9 mouse cellular contexts compared by ENCODE assay signal in the genomic region with DNA sequence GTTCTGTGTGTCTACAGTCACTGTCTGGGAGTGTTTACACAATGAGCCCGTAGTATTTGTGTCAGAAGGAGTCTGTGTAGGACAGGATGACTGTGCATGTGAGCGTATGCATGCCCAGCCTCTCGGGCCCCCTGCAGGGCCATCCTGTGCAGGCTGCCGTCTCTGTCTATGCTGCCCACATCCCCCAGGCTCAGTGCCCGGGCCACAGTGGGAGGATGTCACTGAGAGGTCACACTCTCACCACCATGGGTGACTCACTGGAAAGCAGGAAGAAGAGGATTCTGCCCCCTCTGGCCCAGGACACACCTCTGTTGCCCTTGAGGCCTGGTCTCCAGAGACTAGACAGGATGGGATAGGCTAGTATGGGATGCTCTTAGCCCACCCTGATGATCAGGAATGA. TPM values are rescaled to one million over a fixed set of nuclear protein-coding genes. Genes with fewer than 3 reads are reported as not detected.
DNase-seq lines count a peak whose midpoint lies in the region; ATAC-seq lines count a peak whose summit lies in the region.
"Had no signal": no experiment of that assay in that cellular context is flagged by ENCODE, and none has a peak within 500 bp of the region (broad histone marks: within the 10 kb centered on the region; RNA-seq: fewer than 3 reads in every experiment).

No protein-coding gene starts in this region.

- ATAC-seq in heart, embryonic 12.5 days (ENCODE audit: insufficient number of reproducible peaks, low FRiP score) = no peak
- ATAC-seq in heart, embryonic 15.5 days (replicated peaks; ENCODE audit: insufficient number of reproducible peaks, insufficient read depth, low FRiP score, low read depth) = no peak

- peaks cover 66% of the 10 kb centered on the region for H3K27me3 ChIP-seq in heart, embryonic 12.5 days (replicated peaks)
- H3K27me3 ChIP-seq in heart, embryonic 15.5 days = peaks cover 34% of the 10 kb centered on the region
- H3K27me3 ChIP-seq in forebrain, embryonic 10.5 days (ENCODE audit: poor library complexity, severe bottlenecking) = peaks cover 100% of the 10 kb centered on the region

- no peak overlapping the region for H3K27ac ChIP-seq in heart, embryonic 12.5 days (ENCODE audit: poor library complexity, severe bottlenecking)
- no peak overlapping the region for H3K27ac ChIP-seq in heart, embryonic 15.5 days
- H3K27ac ChIP-seq in forebrain, embryonic 10.5 days = no peak overlapping the region

- DNase-seq in heart, postnatal 36 days = no peak
- DNase-seq in adrenal gland, adult 8-10 months = peak; percentile 57
- DNase-seq in lung, postnatal 10 days = peak; percentile 70
- no peak for DNase-seq in thymus, postnatal 10 days (ENCODE audit: low spot score in 2 of 2)
- DNase-seq in forebrain, embryonic 10.5 days (ENCODE audit: extremely low spot score, low spot score) = no peak
- DNase-seq in retina, embryonic 14.5 days (ENCODE audit: low spot score) = no peak
- DNase-seq: gastrocnemius, postnatal 25 days had no signal

- H3K36me3 ChIP-seq in heart, embryonic 12.5 days = peaks cover 4% of the 10 kb centered on the region; the same call in 1 of the 2 replicates
- no peaks in the 10 kb centered on the region for H3K36me3 ChIP-seq in heart, embryonic 15.5 days
- no peaks in the 10 kb centered on the region for H3K36me3 ChIP-seq in forebrain, embryonic 10.5 days (replicated peaks)

- intact Hi-C loops in heart, postnatal 36 days (cut with DNase I) = no loop called here

- peak overlapping the region; percentile 95 for H3K4me2 ChIP-seq in heart, embryonic 12.5 days
- peak overlapping the region; percentile 96 for H3K4me2 ChIP-seq in heart, embryonic 15.5 days

- H3K9ac ChIP-seq in heart, embryonic 12.5 days = peak overlapping the region; percentile 95; the same call in 1 of the 2 replicates
- H3K9ac ChIP-seq in heart, embryonic 15.5 days = 0 out of 2 replicates have a peak overlapping the region, but pooled peaks have one; percentile 37

- peak overlapping the region; percentile 80; the same call in 1 of the 2 replicates for H3K4me3 ChIP-seq in heart, embryonic 12.5 days
- peak overlapping the region; percentile 68 for H3K4me3 ChIP-seq in heart, embryonic 15.5 days
- H3K4me3 ChIP-seq in forebrain, embryonic 10.5 days = no peak overlapping the region

- 55% methylated on average over 5 of the region's 5 CpGs for WGBS in heart, embryonic 12.5 days
- WGBS in heart, embryonic 15.5 days = 55% methylated on average over 5 of the region's 5 CpGs
- 70% methylated on average over 5 of the region's 5 CpGs for WGBS in forebrain, embryonic 10.5 days

- H3K4me1 ChIP-seq in heart, embryonic 12.5 days (replicated peaks) = peaks cover 50% of the 10 kb centered on the region
- peaks cover 70% of the 10 kb centered on the region for H3K4me1 ChIP-seq in heart, embryonic 15.5 days (replicated peaks)
- H3K4me1 ChIP-seq in forebrain, embryonic 10.5 days = peaks cover 67% of the 10 kb centered on the region

- H3K9me3 ChIP-seq in heart, embryonic 12.5 days (replicated peaks) = no peaks in the 10 kb centered on the region
- no peaks in the 10 kb centered on the region for H3K9me3 ChIP-seq in heart, embryonic 15.5 days (replicated peaks)
- no peaks in the 10 kb centered on the region for H3K9me3 ChIP-seq in forebrain, embryonic 10.5 days

RNA-seq across cellular contexts. Expression of a gene that starts 2.9 kb away (rescaled TPM):
- 24.3 and 27.7 TPM in 2 replicates for polyA plus RNA-seq in heart, embryonic 12.5 days (2016; fragmentation: Nextera tagmentation; extraction: Ambion mirVana)
- total RNA-seq in heart, postnatal 36 days (2021) = 10 to 100 TPM; 36.5 to 42.2 TPM
- 100 to 1,000 TPM; 254 to 451 (median 353) TPM for total RNA-seq in adrenal gland, adult 8-10 months (2022)
- polyA plus RNA-seq in heart, embryonic 15.5 days (2015; fragmentation: Nextera tagmentation; extraction: Ambion mirVana) = 26.6 and 43.3 TPM in 2 replicates
- polyA plus RNA-seq in forebrain, embryonic 10.5 days (2016; fragmentation: Nextera tagmentation; extraction: Ambion mirVana) = 2.6 and 4.9 TPM in 2 replicates

RNA-seq across cellular contexts. Expression of a gene that starts 14.1 kb away (rescaled TPM):
- polyA plus RNA-seq in heart, embryonic 12.5 days (2016; fragmentation: Nextera tagmentation; extraction: Ambion mirVana) = 78.9 and 81.3 TPM in 2 replicates
- total RNA-seq in heart, postnatal 36 days (2021) = 10 to 100 TPM; 29.3 to 32.6 TPM
- total RNA-seq in adrenal gland, adult 8-10 months (2022) = 10 to 100 TPM; 56.2 to 62.7 (median 57.0) TPM
- 68.1 and 82.4 TPM in 2 replicates for polyA plus RNA-seq in heart, embryonic 15.5 days (2015; fragmentation: Nextera tagmentation; extraction: Ambion mirVana)
- 120 and 127 TPM in 2 replicates for polyA plus RNA-seq in forebrain, embryonic 10.5 days (2016; fragmentation: Nextera tagmentation; extraction: Ambion mirVana)

RNA-seq across cellular contexts. Expression of a gene that starts 17.5 kb away (rescaled TPM):
- polyA plus RNA-seq in heart, embryonic 12.5 days (2016; fragmentation: Nextera tagmentation; extraction: Ambion mirVana) = 121 and 123 TPM in 2 replicates
- 100 to 1,000 TPM; 135 to 136 TPM for total RNA-seq in heart, postnatal 36 days (2021)
- total RNA-seq in adrenal gland, adult 8-10 months (2022) = 10 to 100 TPM; 24.9 to 39.2 (median 32.8) TPM
- 82.6 and 84.3 TPM in 2 replicates for polyA plus RNA-seq in heart, embryonic 15.5 days (2015; fragmentation: Nextera tagmentation; extraction: Ambion mirVana)
- polyA plus RNA-seq in forebrain, embryonic 10.5 days (2016; fragmentation: Nextera tagmentation; extraction: Ambion mirVana) = 6.6 and 8.4 TPM in 2 replicates

RNA-seq across cellular contexts. Expression of a gene that starts 27.6 kb away (rescaled TPM):
- 68.1 and 68.9 TPM in 2 replicates for polyA plus RNA-seq in heart, embryonic 12.5 days (2016; fragmentation: Nextera tagmentation; extraction: Ambion mirVana)
- 10 to 100 TPM; 69.0 to 72.9 TPM for total RNA-seq in heart, postnatal 36 days (2021)
- 100 to 1,000 TPM; 112 to 147 (median 124) TPM for total RNA-seq in adrenal gland, adult 8-10 months (2022)
- polyA plus RNA-seq in heart, embryonic 15.5 days (2015; fragmentation: Nextera tagmentation; extraction: Ambion mirVana) = 53.5 and 65.9 TPM in 2 replicates
- polyA plus RNA-seq in forebrain, embryonic 10.5 days (2016; fragmentation: Nextera tagmentation; extraction: Ambion mirVana) = 63.4 and 64.6 TPM in 2 replicates

RNA-seq across cellular contexts. Expression of a gene that starts 39.4 kb away (rescaled TPM):
- polyA plus RNA-seq in heart, embryonic 12.5 days (2016; fragmentation: Nextera tagmentation; extraction: Ambion mirVana) = 0.17 TPM in 1 of 2 replicates, not detected in the other
- total RNA-seq in heart, postnatal 36 days (2021) = not detected
- not detected for total RNA-seq in adrenal gland, adult 8-10 months (2022)
- 0.40 TPM in 1 of 2 replicates, not detected in the other for polyA plus RNA-seq in heart, embryonic 15.5 days (2015; fragmentation: Nextera tagmentation; extraction: Ambion mirVana)
- polyA plus RNA-seq in forebrain, embryonic 10.5 days (2016; fragmentation: Nextera tagmentation; extraction: Ambion mirVana) = 0.19 TPM in 1 of 2 replicates, not detected in the other
- total RNA-seq: gastrocnemius, postnatal 25 days had no signal

Comparison
In these comparisons a context has a peak if more than half of its experiments do, and no peak if none do; other contexts are left out.
1. DNase-seq: peak in adrenal gland, adult 8-10 months (single experiment) and lung, postnatal 10 days (single experiment); none in heart, postnatal 36 days (0 of 2), thymus, postnatal 10 days (0 of 2), forebrain, embryonic 10.5 days (single experiment) and retina, embryonic 14.5 days (single experiment).